Mouse (Mus musculus) bone marrow macrophage, adult 2 months (primary cell): Measurements from ENCODE around the gene Fam163a. TPM values are rescaled to one million over a fixed set of nuclear protein-coding genes. Genes with fewer than 3 reads are reported as not detected.

ENCODE experiments used
- H3K27ac ChIP-seq: 2 replicates; pipeline ENCODE4 v1.5.1; 2012; ENCODE audit warnings: low read depth, low read length; ENCODE audit not compliant: insufficient read depth
- H3K4me1 ChIP-seq: 2 replicates; pipeline ENCODE4 v1.6.1; 2012; ENCODE audit warnings: low read length; ENCODE audit not compliant: control insufficient read depth, insufficient read depth
- H3K4me3 ChIP-seq: 2 replicates; pipeline ENCODE4 v1.5.1; 2012; ENCODE audit warnings: mild to moderate bottlenecking, low read length, moderate library complexity; ENCODE audit not compliant: insufficient read depth
- CTCF ChIP-seq: IDR thresholded peaks from 2 replicates; pipeline ENCODE4 v1.5.1; 2012; ENCODE audit warnings: low read depth, mild to moderate bottlenecking, low read length, moderate library complexity
- POLR2A ChIP-seq: IDR thresholded peaks from 2 replicates; pipeline ENCODE4 v1.6.1; 2012; ENCODE audit warnings: mild to moderate bottlenecking, low read depth, low read length, borderline replicate concordance
- polyA plus RNA-seq: library from polyadenylated mRNA; stranded (reverse); fragments of >200 nt; gene quantifications from 2 replicates; pipeline ENCODE4 v1.2.4, GENCODE M21; 2012; ENCODE audit not compliant: missing spikeins, insufficient read depth, insufficient read length

Gene Fam163a
- polyA plus RNA-seq, 1 experiment = not detected

- no peak overlapping the region for H3K4me3 ChIP-seq
- no peak overlapping the region for H3K27ac ChIP-seq
- H3K4me1 ChIP-seq = no peaks in the 10 kb centered on the region
- TF ChIP-seq POLR2A = no peak
- TF ChIP-seq CTCF = no peak
Measured at GRCm38 (mm10) chr1:156203961-156204655, 718 bp downstream of the Fam163a start.

- TF ChIP-seq CTCF (no peak), POLR2A (no peak)
- no peak overlapping the region for H3K27ac ChIP-seq
- H3K4me3 ChIP-seq = no peak overlapping the region
- no peaks in the 10 kb centered on the region for H3K4me1 ChIP-seq
Measured at GRCm38 (mm10) chr1:156202661-156203060, 2.2 kb downstream of the Fam163a start.

GRCm38 (mm10) chr1:156201069-156201468, 3.8 kb downstream of the Fam163a start:
- no peak for TF ChIP-seq CTCF
- no peak for TF ChIP-seq POLR2A
- H3K27ac ChIP-seq = no peak overlapping the region
- no peaks in the 10 kb centered on the region for H3K4me1 ChIP-seq
- H3K4me3 ChIP-seq = no peak overlapping the region

- TF ChIP-seq CTCF = no peak
- TF ChIP-seq POLR2A = no peak
- Histone ChIP-seq H3K4me3 (no peak overlapping the region), H3K4me1 (no peaks in the 10 kb centered on the region), H3K27ac (no peak overlapping the region)
Measured at GRCm38 (mm10) chr1:156197588-156197987, 7.2 kb downstream of the Fam163a start.

GRCm38 (mm10) chr1:156193292-156193691, 11.5 kb downstream of the Fam163a start:
- Histone ChIP-seq H3K4me1 (no peaks in the 10 kb centered on the region), H3K27ac (no peak overlapping the region), H3K4me3 (no peak overlapping the region)
- TF ChIP-seq CTCF (no peak), POLR2A (no peak)

GRCm38 (mm10) chr1:156192853-156193252, 12.0 kb downstream of the Fam163a start:
- TF ChIP-seq POLR2A (no peak), CTCF (no peak)
- no peak overlapping the region for H3K4me3 ChIP-seq
- H3K27ac ChIP-seq = no peak overlapping the region
- no peaks in the 10 kb centered on the region for H3K4me1 ChIP-seq

GRCm38 (mm10) chr1:156186646-156187045, 18.2 kb downstream of the Fam163a start:
- Histone ChIP-seq H3K27ac (no peak overlapping the region), H3K4me1 (no peaks in the 10 kb centered on the region), H3K4me3 (no peak overlapping the region)
- TF ChIP-seq POLR2A (no peak), CTCF (no peak)

GRCm38 (mm10) chr1:156184158-156184571, 20.7 kb downstream of the Fam163a start:
- no peak overlapping the region for H3K27ac ChIP-seq
- no peaks in the 10 kb centered on the region for H3K4me1 ChIP-seq
- no peak for TF ChIP-seq CTCF
- H3K4me3 ChIP-seq = no peak overlapping the region

- Histone ChIP-seq H3K4me1 (no peaks in the 10 kb centered on the region), H3K27ac (no peak overlapping the region), H3K4me3 (no peak overlapping the region)
- TF ChIP-seq CTCF (no peak), POLR2A (no peak)
Measured at GRCm38 (mm10) chr1:156183176-156183958, 21.5 kb downstream of the Fam163a start.

- H3K4me1 ChIP-seq = no peaks in the 10 kb centered on the region
- TF ChIP-seq CTCF (no peak), POLR2A (no peak)
- H3K27ac ChIP-seq = no peak overlapping the region
- no peak overlapping the region for H3K4me3 ChIP-seq
Measured at GRCm38 (mm10) chr1:156179875-156180274, 25.0 kb downstream of the Fam163a start.
